Mouse (Mus musculus): ENCODE data around the gene Fgfr2. TPM values are rescaled to one million over a fixed set of nuclear protein-coding genes. Genes with fewer than 3 reads are reported as not detected.

Gene Fgfr2
- polyA plus RNA-seq, 1 experiment: 0.17 TPM

DNA sequence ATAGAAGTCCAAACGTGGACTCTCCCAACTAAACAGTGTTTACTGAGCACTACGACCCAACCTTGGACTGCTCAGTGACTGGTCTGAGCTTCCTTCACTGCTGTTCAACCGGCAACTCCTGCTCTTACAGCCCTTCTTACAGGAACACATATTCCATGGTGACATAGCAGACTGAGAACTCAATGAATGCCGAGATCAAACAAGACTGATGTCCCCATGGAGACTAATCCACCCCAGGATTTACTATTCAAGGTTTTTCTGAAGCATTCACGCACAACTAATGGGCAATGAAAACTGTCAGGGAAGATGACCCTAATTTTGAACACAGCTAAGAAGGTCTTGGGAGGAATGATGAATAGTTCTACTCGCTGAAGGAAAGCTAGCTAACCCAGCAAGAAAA lies 2650.5 kb downstream of the Fgfr2 start:
- Histone ChIP-seq H3K4me3 (no peak overlapping the region), H3ac (ENCODE audit: control insufficient read depth, insufficient read length) (no peak overlapping the region), H3K36me3 (ENCODE audit: control insufficient read depth, insufficient read depth) (peaks cover under 1% of the 10 kb centered on the region), H3K79me2 (ENCODE audit: control insufficient read depth, insufficient read depth) (no peaks in the 10 kb centered on the region), H3K27me3 (ENCODE audit: control insufficient read depth, insufficient read depth, insufficient read length) (no peaks in the 10 kb centered on the region), H3K4me2 (ENCODE audit: low read depth) (no peak overlapping the region)
- TF ChIP-seq MYOG (IDR thresholded peaks at IDR 0.05; ENCODE audit: control insufficient read depth in 1 of 3, insufficient read depth in 1 of 3, insufficient read length in 2 of 3, low read depth in 2 of 3) (no peak), POLR2AphosphoS2 (IDR thresholded peaks at IDR 0.05; ENCODE audit: insufficient read length, low read depth) (no peak), MAX (IDR thresholded peaks at IDR 0.05; ENCODE audit: low read depth) (no peak), MYOD1 (IDR thresholded peaks at IDR 0.05; ENCODE audit: control insufficient read depth in 1 of 3, insufficient read length in 2 of 3, low read depth in 2 of 3) (no peak), CEBPB (IDR thresholded peaks at IDR 0.05; ENCODE audit: insufficient read depth, poor library complexity, severe bottlenecking) (no peak), TCF12 (IDR thresholded peaks at IDR 0.05; ENCODE audit: insufficient read depth, poor library complexity, severe bottlenecking) (no peak), SRF (IDR thresholded peaks at IDR 0.05; ENCODE audit: control insufficient read depth, insufficient read length, low read depth) (no peak)

DNA sequence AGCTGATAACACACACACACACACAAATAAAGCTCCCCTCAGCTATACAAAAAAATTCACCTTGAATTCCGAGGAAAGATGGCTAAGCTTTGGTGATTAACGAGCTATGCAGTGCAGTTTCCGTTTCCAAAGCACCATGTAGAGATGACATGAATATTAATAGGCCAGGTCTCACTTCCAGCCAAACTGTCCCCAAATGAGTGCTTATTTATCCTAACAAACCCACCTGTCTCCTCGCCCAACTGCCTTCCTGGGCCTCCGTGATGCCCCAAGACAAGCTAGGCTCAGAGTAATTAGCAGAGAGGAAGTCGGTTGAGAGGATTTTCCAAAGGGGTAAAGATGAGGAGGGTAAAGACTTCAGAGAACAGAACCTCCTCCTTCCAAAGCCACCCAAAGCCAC lies 2652.1 kb downstream of the Fgfr2 start:
- Histone ChIP-seq H3ac (ENCODE audit: control insufficient read depth, insufficient read length) (no peak overlapping the region), H3K4me2 (ENCODE audit: low read depth) (no peak overlapping the region), H3K36me3 (ENCODE audit: control insufficient read depth, insufficient read depth) (no peaks in the 10 kb centered on the region), H3K27me3 (ENCODE audit: control insufficient read depth, insufficient read depth, insufficient read length) (no peaks in the 10 kb centered on the region), H3K79me2 (ENCODE audit: control insufficient read depth, insufficient read depth) (no peaks in the 10 kb centered on the region), H3K4me3 (no peak overlapping the region)
- no peak for TF ChIP-seq POLR2A (IDR thresholded peaks at IDR 0.05; ENCODE audit: insufficient read length, low read depth)

DNA sequence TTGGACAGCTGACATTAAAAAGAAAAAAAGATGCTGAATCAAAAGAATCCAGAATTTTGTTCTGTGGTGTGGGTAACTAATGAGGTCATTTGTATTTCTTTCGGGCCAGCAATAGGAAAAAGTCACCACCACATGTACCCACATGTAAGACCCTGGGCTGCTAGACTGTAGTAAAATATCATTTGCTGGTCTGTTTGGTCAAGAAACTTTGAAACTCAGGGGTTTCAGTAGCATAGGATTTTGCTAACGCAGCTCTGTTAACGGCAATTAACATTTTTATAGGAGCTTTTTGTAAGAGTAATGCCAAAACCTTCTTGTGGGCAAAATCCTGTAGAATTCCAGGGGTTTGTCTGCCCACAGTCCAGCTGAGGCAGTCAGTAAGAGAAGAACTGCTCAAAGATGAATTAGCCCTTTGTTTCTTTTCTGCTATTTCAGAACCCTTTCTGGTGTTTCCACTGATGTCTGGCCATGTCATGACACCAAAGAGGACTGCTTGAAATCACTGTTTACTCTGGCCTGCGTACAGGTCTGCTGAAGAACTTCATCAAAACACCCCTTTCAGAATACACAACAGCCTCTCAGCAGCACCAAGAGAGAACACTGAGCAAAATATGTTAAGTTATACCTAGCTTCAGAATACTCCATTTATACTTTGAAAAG lies 2667.4 kb downstream of the Fgfr2 start:
- H3K4me2 ChIP-seq (ENCODE audit: low read depth): no peak overlapping the region
- H3ac ChIP-seq (ENCODE audit: control insufficient read depth, insufficient read length): no peak overlapping the region
- TF ChIP-seq POLR2AphosphoS2 (IDR thresholded peaks at IDR 0.05; ENCODE audit: insufficient read length, low read depth) (no peak), MAX (IDR thresholded peaks at IDR 0.05; ENCODE audit: low read depth) (no peak), MYOG (IDR thresholded peaks at IDR 0.05; ENCODE audit: control insufficient read depth in 1 of 3, insufficient read depth in 1 of 3, insufficient read length in 2 of 3, low read depth in 2 of 3) (no peak), POLR2A (IDR thresholded peaks at IDR 0.05; ENCODE audit: insufficient read length, low read depth) (no peak), MYOD1 (IDR thresholded peaks at IDR 0.05; ENCODE audit: control insufficient read depth in 1 of 3, insufficient read length in 2 of 3, low read depth in 2 of 3) (no peak), CEBPB (IDR thresholded peaks at IDR 0.05; ENCODE audit: insufficient read depth, poor library complexity, severe bottlenecking) (no peak), SRF (IDR thresholded peaks at IDR 0.05; ENCODE audit: control insufficient read depth, insufficient read length, low read depth) (no peak)
- no peak overlapping the region for H3K4me3 ChIP-seq
- peaks cover 14% of the 10 kb centered on the region for H3K36me3 ChIP-seq (ENCODE audit: control insufficient read depth, insufficient read depth)
- H3K79me2 ChIP-seq (ENCODE audit: control insufficient read depth, insufficient read depth): no peaks in the 10 kb centered on the region
- H3K27me3 ChIP-seq (ENCODE audit: control insufficient read depth, insufficient read depth, insufficient read length): no peaks in the 10 kb centered on the region

DNA sequence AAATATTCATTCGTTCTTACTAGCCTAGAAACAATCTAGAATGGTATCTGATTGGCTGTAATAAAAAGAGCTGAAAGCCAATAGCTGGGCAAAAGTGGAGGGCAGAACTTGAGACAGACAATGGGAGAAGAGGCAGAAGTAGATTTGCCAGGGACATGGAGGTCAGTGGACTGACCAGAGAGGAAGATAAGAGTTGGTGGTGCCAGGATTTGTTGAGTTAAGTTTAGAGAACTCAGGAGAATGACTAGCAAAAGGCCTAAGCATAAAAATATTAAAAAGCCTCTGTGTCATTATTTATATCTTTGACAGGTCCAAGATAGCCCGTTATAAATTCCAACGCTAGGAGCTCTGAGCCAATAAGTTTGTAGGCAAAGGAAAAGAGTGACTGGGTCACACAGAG lies 2668.9 kb downstream of the Fgfr2 start:
- H3K4me3 ChIP-seq: no peak overlapping the region
- no peak overlapping the region for H3K4me2 ChIP-seq (ENCODE audit: low read depth)
- peaks cover 11% of the 10 kb centered on the region for H3K36me3 ChIP-seq (ENCODE audit: control insufficient read depth, insufficient read depth)
- no peak overlapping the region for H3ac ChIP-seq (ENCODE audit: control insufficient read depth, insufficient read length)
- H3K79me2 ChIP-seq (ENCODE audit: control insufficient read depth, insufficient read depth): no peaks in the 10 kb centered on the region
- no peaks in the 10 kb centered on the region for H3K27me3 ChIP-seq (ENCODE audit: control insufficient read depth, insufficient read depth, insufficient read length)
- TF ChIP-seq REST (IDR thresholded peaks at IDR 0.05; ENCODE audit: insufficient read depth, insufficient read length): no peak
- no peak for TF ChIP-seq USF1 (IDR thresholded peaks at IDR 0.05; ENCODE audit: low read depth)
- TF ChIP-seq POLR2AphosphoS2 (IDR thresholded peaks at IDR 0.05; ENCODE audit: insufficient read length, low read depth): no peak
- TF ChIP-seq MYOG (IDR thresholded peaks at IDR 0.05; ENCODE audit: control insufficient read depth in 1 of 3, insufficient read depth in 1 of 3, insufficient read length in 2 of 3, low read depth in 2 of 3): no peak
- no peak for TF ChIP-seq POLR2A (IDR thresholded peaks at IDR 0.05; ENCODE audit: insufficient read length, low read depth)
- no peak for TF ChIP-seq TCF3 (IDR thresholded peaks at IDR 0.05; ENCODE audit: insufficient read length, low read depth)
- TF ChIP-seq SRF (IDR thresholded peaks at IDR 0.05; ENCODE audit: control insufficient read depth, insufficient read length, low read depth): no peak
- TF ChIP-seq CEBPB (IDR thresholded peaks at IDR 0.05; ENCODE audit: insufficient read depth, poor library complexity, severe bottlenecking): no peak
- TF ChIP-seq E2F4 (IDR thresholded peaks at IDR 0.05; ENCODE audit: insufficient read depth): no peak
- TF ChIP-seq MYOD1 (IDR thresholded peaks at IDR 0.05; ENCODE audit: control insufficient read depth in 1 of 3, insufficient read length in 2 of 3, low read depth in 2 of 3): no peak
- no peak for TF ChIP-seq MAX (IDR thresholded peaks at IDR 0.05; ENCODE audit: low read depth)
- TF ChIP-seq TCF12 (IDR thresholded peaks at IDR 0.05; ENCODE audit: insufficient read depth, poor library complexity, severe bottlenecking): no peak

DNA sequence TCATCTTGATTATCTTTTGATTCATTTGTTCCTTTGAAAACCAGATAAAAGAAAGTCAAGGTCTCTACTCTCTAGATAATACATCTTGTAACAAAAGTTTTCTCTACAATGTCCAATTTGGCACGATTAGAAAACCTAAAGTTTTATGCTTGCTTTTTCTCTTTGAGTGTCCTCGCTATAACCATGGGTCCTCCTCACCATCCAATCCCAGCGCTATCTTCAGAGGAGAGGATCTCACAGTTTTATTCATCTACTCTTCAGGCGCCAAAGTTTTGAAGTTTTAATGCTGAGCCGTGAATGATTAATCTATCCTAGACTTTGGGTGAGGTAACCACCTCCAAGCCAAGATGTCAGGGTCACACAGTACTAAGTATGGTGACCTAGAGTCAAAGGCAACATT lies 2687.4 kb downstream of the Fgfr2 start:
- H3ac ChIP-seq (ENCODE audit: control insufficient read depth, insufficient read length): no peak overlapping the region

More for the DNA sequence above, 2687.4 kb downstream of the Fgfr2 start:
- Histone ChIP-seq H3K4me2 (ENCODE audit: low read depth) (no peak overlapping the region), H3K27me3 (ENCODE audit: control insufficient read depth, insufficient read depth, insufficient read length) (no peaks in the 10 kb centered on the region), H3K4me3 (no peak overlapping the region), H3K79me2 (ENCODE audit: control insufficient read depth, insufficient read depth) (no peaks in the 10 kb centered on the region), H3K36me3 (ENCODE audit: control insufficient read depth, insufficient read depth) (no peaks in the 10 kb centered on the region)
- no peak for TF ChIP-seq SRF (IDR thresholded peaks at IDR 0.05; ENCODE audit: control insufficient read depth, insufficient read length, low read depth)
- no peak for TF ChIP-seq CEBPB (IDR thresholded peaks at IDR 0.05; ENCODE audit: insufficient read depth, poor library complexity, severe bottlenecking)
- no peak for TF ChIP-seq TCF12 (IDR thresholded peaks at IDR 0.05; ENCODE audit: insufficient read depth, poor library complexity, severe bottlenecking)
- TF ChIP-seq REST (IDR thresholded peaks at IDR 0.05; ENCODE audit: insufficient read depth, insufficient read length): no peak
- TF ChIP-seq POLR2AphosphoS2 (IDR thresholded peaks at IDR 0.05; ENCODE audit: insufficient read length, low read depth): no peak
- no peak for TF ChIP-seq POLR2A (IDR thresholded peaks at IDR 0.05; ENCODE audit: insufficient read length, low read depth)
